Mouse (Mus musculus) heart, postnatal 0 days (tissue): Measurements from ENCODE around the gene Dock3.

ENCODE experiments used
- CTCF ChIP-seq: IDR thresholded peaks from 2 replicates; pipeline ENCODE4 v1.5.1; 2016; ENCODE audit warnings: antibody characterized with exemption, control low read depth, low read depth
- EP300 ChIP-seq: IDR thresholded peaks from 2 replicates; pipeline ENCODE4 v1.6.1; 2016; ENCODE audit warnings: antibody characterized with exemption, low read depth

GRCm38 (mm10) chr9:107278527-107279377 lies 47.0 kb upstream of the Dock3 start:
- TF ChIP-seq CTCF (no peak), EP300 (no peak)
